Mouse (Mus musculus): ENCODE measurements at regions not wholly inside any gene's neighbourhood (a gene's known extent, or its start where the extent isn't known, plus 50 kb on each side); places are given as distances from the start of the nearest gene placed in this dataset.

- DNase-seq (ENCODE audit: extremely low spot score, low spot score) = no peak
These were observed 388.8 kb downstream of the Wdr11 start for GRCm38 (mm10) chr7:129980501-129980900.

- DNase-seq (ENCODE audit: extremely low spot score, low spot score) = no peak
These were observed 390.7 kb downstream of the Wdr11 start for GRCm38 (mm10) chr7:129982411-129982810.

GRCm38 (mm10) chr7:129983601-129984120 is 392.0 kb downstream of the Wdr11 start:
- DNase-seq (ENCODE audit: extremely low spot score, low spot score) = no peak

- DNase-seq (ENCODE audit: extremely low spot score, low spot score) = no peak
These were observed 392.7 kb downstream of the Wdr11 start for GRCm38 (mm10) chr7:129984367-129984766.

GRCm38 (mm10) chr7:129987119-129987665 is 395.5 kb downstream of the Wdr11 start:
- DNase-seq (ENCODE audit: extremely low spot score, low spot score) = no peak

- no peak for DNase-seq (ENCODE audit: extremely low spot score, low spot score)
These were observed 396.1 kb downstream of the Wdr11 start for GRCm38 (mm10) chr7:129987713-129988112.

- no peak for DNase-seq (ENCODE audit: extremely low spot score, low spot score)
These were observed 402.0 kb downstream of the Wdr11 start for GRCm38 (mm10) chr7:129993446-129994223.

GRCm38 (mm10) chr7:129995529-129995928 is 403.9 kb downstream of the Wdr11 start:
- DNase-seq (ENCODE audit: extremely low spot score, low spot score) = no peak

GRCm38 (mm10) chr7:130001064-130001463 is 409.4 kb downstream of the Wdr11 start:
- DNase-seq (ENCODE audit: extremely low spot score, low spot score) = no peak

- DNase-seq (ENCODE audit: extremely low spot score, low spot score) = no peak
These were observed 410.3 kb downstream of the Wdr11 start for GRCm38 (mm10) chr7:130002002-130002401.

GRCm38 (mm10) chr7:130005406-130005805 is 413.7 kb downstream of the Wdr11 start:
- DNase-seq (ENCODE audit: extremely low spot score, low spot score) = no peak

- DNase-seq (ENCODE audit: extremely low spot score, low spot score) = no peak
These were observed 416.4 kb downstream of the Wdr11 start for GRCm38 (mm10) chr7:130007993-130008583.

- DNase-seq (ENCODE audit: extremely low spot score, low spot score) = no peak
These were observed 417.1 kb downstream of the Wdr11 start for GRCm38 (mm10) chr7:130008591-130009418.

GRCm38 (mm10) chr7:130012067-130012466 is 420.4 kb downstream of the Wdr11 start:
- no peak for DNase-seq (ENCODE audit: extremely low spot score, low spot score)

- DNase-seq (ENCODE audit: extremely low spot score, low spot score) = no peak
These were observed 421.4 kb downstream of the Wdr11 start for GRCm38 (mm10) chr7:130013109-130013508.

- no peak for DNase-seq (ENCODE audit: extremely low spot score, low spot score)
These were observed 422.9 kb downstream of the Wdr11 start for GRCm38 (mm10) chr7:130014609-130015008.

- DNase-seq (ENCODE audit: extremely low spot score, low spot score) = no peak
These were observed 423.8 kb downstream of the Wdr11 start for GRCm38 (mm10) chr7:130015375-130016014.

- no peak for DNase-seq (ENCODE audit: extremely low spot score, low spot score)
These were observed 424.6 kb downstream of the Wdr11 start for GRCm38 (mm10) chr7:130016015-130016874.

- no peak for DNase-seq (ENCODE audit: extremely low spot score, low spot score)
These were observed 427.2 kb downstream of the Wdr11 start for GRCm38 (mm10) chr7:130018891-130019290.

GRCm38 (mm10) chr7:130028945-130029344 is 437.3 kb downstream of the Wdr11 start:
- no peak for DNase-seq (ENCODE audit: extremely low spot score, low spot score)

Measured in neural tube, embryonic 10.5 days (tissue).